Mouse (Mus musculus) CH12.LX (cell line): ENCODE data around the gene Ddx27. TPM values are rescaled to one million over a fixed set of nuclear protein-coding genes. Genes with fewer than 3 reads are reported as not detected.

Experiments
- DNase-seq: peaks from one replicate; pipeline ENCODE4 v3.0.0-alpha.2; 2013; ENCODE audit errors: extremely low read depth
- H3K27ac ChIP-seq: 2 replicates; pipeline ENCODE4 v1.5.1; 2012; ENCODE audit warnings: low read depth, mild to moderate bottlenecking, control low read depth, moderate library complexity; ENCODE audit not compliant: insufficient read depth
- H3K27me3 ChIP-seq: replicated peaks from 2 replicates; pipeline ENCODE3; 2012; ENCODE audit warnings: inconsistent platforms
- H3K36me3 ChIP-seq, 2 experiments: replicated peaks in 1 of 2; 2 replicates each; pipeline versions ENCODE3 to v1.6.1; 2012; ENCODE audit warnings: inconsistent platforms in 1 of 2, low read length in 1 of 2, mild to moderate bottlenecking in 1 of 2, mixed read lengths in 1 of 2, moderate library complexity in 1 of 2; ENCODE audit not compliant: control insufficient read depth in 1 of 2, insufficient read depth in 1 of 2
- H3K4me1 ChIP-seq, 2 experiments: 2 replicates each; pipeline ENCODE4 v1.6.1; 2012; ENCODE audit warnings: inconsistent platforms in 1 of 2, moderate library complexity in 1 of 2; ENCODE audit not compliant: insufficient read depth in 2 of 2, control insufficient read depth in 1 of 2
- H3K4me2 ChIP-seq: 2 replicates; pipeline ENCODE4 v1.6.1; 2012; ENCODE audit warnings: low read depth, mild to moderate bottlenecking, control low read depth; ENCODE audit not compliant: poor library complexity, insufficient read depth, severe bottlenecking
- H3K4me3 ChIP-seq, 3 experiments: fragments of 150-350 bp in 1 of 3; sonication (generic) in 1 of 3; replicated peaks in 1 of 3; 2 replicates each; pipeline versions ENCODE3 to v1.5.1; 2011 to 2012; ENCODE audit warnings: low read depth in 2 of 3, low read length in 2 of 3, mild to moderate bottlenecking in 2 of 3, moderate library complexity in 2 of 3, control low read depth in 1 of 3, improper control_type of control experiment in 1 of 3, inconsistent platforms in 1 of 3, mixed read lengths in 1 of 3; ENCODE audit not compliant: poor library complexity in 1 of 3
- H3K79me2 ChIP-seq: replicated peaks from 2 replicates; pipeline ENCODE4 v1.6.1; 2012; ENCODE audit warnings: mild to moderate bottlenecking, moderate library complexity; ENCODE audit not compliant: control insufficient read depth, poor library complexity, insufficient read depth, severe bottlenecking; ENCODE audit errors: extremely low read depth
- H3K9ac ChIP-seq: 2 replicates; pipeline ENCODE4 v1.6.1; 2012; ENCODE audit warnings: low read depth, mild to moderate bottlenecking, control low read depth, moderate library complexity; ENCODE audit not compliant: insufficient read depth
- H3K9me3 ChIP-seq: replicated peaks from 2 replicates; pipeline ENCODE3; 2012; ENCODE audit warnings: low read length, inconsistent platforms, mixed read lengths
- BHLHE40 ChIP-seq: IDR thresholded peaks from 2 replicates; pipeline ENCODE4 v1.6.1; 2011; ENCODE audit warnings: mild to moderate bottlenecking, low read depth, low read length, improper control_type of control experiment
- CHD1 ChIP-seq: IDR thresholded peaks from 2 replicates; pipeline ENCODE4 v1.6.1; 2012; ENCODE audit warnings: low read depth, low read length, improper control_type of control experiment, inconsistent platforms
- CHD2 ChIP-seq: IDR thresholded peaks from 2 replicates; pipeline ENCODE4 v1.6.1; 2011; ENCODE audit warnings: low read length, improper control_type of control experiment
- CTCF ChIP-seq, 2 experiments: IDR thresholded peaks in 1 of 2; conservative IDR thresholded peaks in 1 of 2; 2 replicates each; pipeline ENCODE4 v1.5.1; 2011 to 2012; ENCODE audit warnings: low read depth in 2 of 2, low read length in 2 of 2, improper control_type of control experiment in 1 of 2, inconsistent platforms in 1 of 2, mild to moderate bottlenecking in 1 of 2, moderate library complexity in 1 of 2
- E2F4 ChIP-seq: IDR thresholded peaks from 2 replicates; pipeline ENCODE4 v1.6.1; 2011; ENCODE audit warnings: low read depth, low read length, improper control_type of control experiment; ENCODE audit not compliant: insufficient replicate concordance
- ETS1 ChIP-seq: conservative IDR thresholded peaks from 2 replicates; pipeline ENCODE4 v1.6.1; 2012; ENCODE audit warnings: low read depth, mild to moderate bottlenecking, inconsistent platforms, low read length, improper control_type of control experiment, moderate library complexity
- HCFC1 ChIP-seq: IDR thresholded peaks from 2 replicates; pipeline ENCODE4 v1.6.1; 2012; ENCODE audit warnings: low read depth, mild to moderate bottlenecking, inconsistent platforms, low read length, improper control_type of control experiment
- IRF4 ChIP-seq: IDR thresholded peaks from 2 replicates; pipeline ENCODE4 v1.6.1; 2014; ENCODE audit warnings: low read depth, mild to moderate bottlenecking, inconsistent platforms, low read length, improper control_type of control experiment
- JUN ChIP-seq: IDR thresholded peaks from 2 replicates; pipeline ENCODE4 v1.6.1; 2011; ENCODE audit warnings: low read depth, mild to moderate bottlenecking, low read length, improper control_type of control experiment, moderate library complexity; ENCODE audit not compliant: insufficient read depth
- JUND ChIP-seq: conservative IDR thresholded peaks from 2 replicates; pipeline ENCODE4 v1.6.1; 2011; ENCODE audit warnings: low read depth, low read length, improper control_type of control experiment
- KAT2A ChIP-seq: IDR thresholded peaks from 2 replicates; pipeline ENCODE4 v1.6.1; 2012; ENCODE audit warnings: low read length, improper control_type of control experiment, inconsistent platforms; ENCODE audit not compliant: insufficient replicate concordance
- MAFK ChIP-seq: IDR thresholded peaks from 2 replicates; pipeline ENCODE4 v1.6.1; 2011; ENCODE audit warnings: low read length, improper control_type of control experiment; ENCODE audit not compliant: insufficient replicate concordance
- MAX ChIP-seq: IDR thresholded peaks from 2 replicates; pipeline ENCODE4 v1.6.1; 2011; ENCODE audit warnings: low read length, improper control_type of control experiment
- MAZ ChIP-seq: IDR thresholded peaks from 2 replicates; pipeline ENCODE4 v1.6.1; 2012; ENCODE audit warnings: low read depth, mild to moderate bottlenecking, inconsistent platforms, low read length, improper control_type of control experiment, moderate library complexity
- MEF2A ChIP-seq: IDR thresholded peaks from 2 replicates; pipeline ENCODE4 v1.6.1; 2014; ENCODE audit warnings: low read depth, mild to moderate bottlenecking, inconsistent platforms, low read length, improper control_type of control experiment, borderline replicate concordance
- MXI1 ChIP-seq: IDR thresholded peaks from 2 replicates; pipeline ENCODE4 v1.6.1; 2011; ENCODE audit warnings: mild to moderate bottlenecking, low read depth, low read length, improper control_type of control experiment
- NELFE ChIP-seq: IDR thresholded peaks from 2 replicates; pipeline ENCODE4 v1.6.1; 2011; ENCODE audit warnings: low read depth, low read length, improper control_type of control experiment
- NRF1 ChIP-seq: IDR thresholded peaks from 2 replicates; pipeline ENCODE4 v1.6.1; 2014; ENCODE audit warnings: low read depth, mild to moderate bottlenecking, inconsistent platforms, low read length, improper control_type of control experiment, moderate library complexity
- POLR2A ChIP-seq: IDR thresholded peaks from 2 replicates; pipeline ENCODE4 v1.6.1; 2011; ENCODE audit warnings: low read depth, mild to moderate bottlenecking, improper control_type of control experiment, low read length
- POLR2AphosphoS2 ChIP-seq: IDR thresholded peaks from 2 replicates; pipeline ENCODE4 v1.6.1; 2011; ENCODE audit warnings: low read depth, low read length, improper control_type of control experiment
- RAD21 ChIP-seq: IDR thresholded peaks from 2 replicates; pipeline ENCODE4 v1.6.1; 2011; ENCODE audit warnings: low read depth, mild to moderate bottlenecking, low read length, improper control_type of control experiment, moderate library complexity
- RCOR1 ChIP-seq: conservative IDR thresholded peaks from 2 replicates; pipeline ENCODE4 v1.6.1; 2012; ENCODE audit warnings: low read depth, mild to moderate bottlenecking, inconsistent platforms, low read length, improper control_type of control experiment
- SIN3A ChIP-seq: IDR thresholded peaks from 2 replicates; pipeline ENCODE4 v1.6.1; 2012; ENCODE audit warnings: low read length, improper control_type of control experiment, inconsistent platforms
- SMC3 ChIP-seq: IDR thresholded peaks from 2 replicates; pipeline ENCODE4 v1.6.1; 2011; ENCODE audit warnings: low read depth, low read length, improper control_type of control experiment
- TBP ChIP-seq: conservative IDR thresholded peaks from 2 replicates; pipeline ENCODE4 v1.6.1; 2011; ENCODE audit warnings: low read depth, low read length, improper control_type of control experiment
- TCF12 ChIP-seq: IDR thresholded peaks from 2 replicates; pipeline ENCODE4 v1.6.1; 2014; ENCODE audit warnings: low read depth, mild to moderate bottlenecking, inconsistent platforms, low read length, improper control_type of control experiment
- USF1 ChIP-seq: IDR thresholded peaks from 2 replicates; pipeline ENCODE4 v1.6.1; 2014; ENCODE audit warnings: low read depth, mild to moderate bottlenecking, inconsistent platforms, low read length, improper control_type of control experiment
- ZKSCAN1 ChIP-seq: IDR thresholded peaks from 2 replicates; pipeline ENCODE4 v1.6.1; 2012; ENCODE audit warnings: low read depth, inconsistent platforms, low read length, improper control_type of control experiment, borderline replicate concordance
- ZMIZ1 ChIP-seq: IDR thresholded peaks from 2 replicates; pipeline ENCODE4 v1.6.1; 2012; ENCODE audit warnings: low read depth, mild to moderate bottlenecking, inconsistent platforms, low read length, improper control_type of control experiment
- dilution Hi-C: fragments of 300-500 bp; cut with MboI; formaldehyde crosslinking; loops from 2 replicates; pipeline ENCODE4 v1.14.3; 2020; ENCODE audit warnings: low sequenced_read_pairs; ENCODE audit not compliant: extremely low pct_unique_long_range_greater_than_20kb, extremely low pct_ligation_motif_present
- in situ Hi-C: fragments of 300-500 bp; cut with MboI; formaldehyde crosslinking; loops from 3 replicates; pipeline ENCODE4 v1.14.3; 2019; ENCODE audit warnings: low sequenced_read_pairs, low pct_ligation_motif_present, low pct_unique_long_range_greater_than_20kb, mixed read lengths
- polyA plus RNA-seq: library from polyadenylated mRNA; unstranded; fragments of >175 nt; gene quantifications from 2 replicates; pipeline ENCODE4 v1.2.1, GENCODE M21; 2012; ENCODE audit warnings: low read depth; ENCODE audit not compliant: insufficient read length
- total RNA-seq, 2 experiments: library from RNA; depleted of rRNA; stranded (reverse); fragments of 300-350 nt in 1 of 2; fragments of >200 nt in 1 of 2; gene quantifications; 2 replicates each; pipeline ENCODE4 v1.2.3; 2012 to 2014

The Ddx27 gene
- total and polyA plus RNA-seq, 3 experiments: 139 to 224 (median 157) TPM

DNA sequence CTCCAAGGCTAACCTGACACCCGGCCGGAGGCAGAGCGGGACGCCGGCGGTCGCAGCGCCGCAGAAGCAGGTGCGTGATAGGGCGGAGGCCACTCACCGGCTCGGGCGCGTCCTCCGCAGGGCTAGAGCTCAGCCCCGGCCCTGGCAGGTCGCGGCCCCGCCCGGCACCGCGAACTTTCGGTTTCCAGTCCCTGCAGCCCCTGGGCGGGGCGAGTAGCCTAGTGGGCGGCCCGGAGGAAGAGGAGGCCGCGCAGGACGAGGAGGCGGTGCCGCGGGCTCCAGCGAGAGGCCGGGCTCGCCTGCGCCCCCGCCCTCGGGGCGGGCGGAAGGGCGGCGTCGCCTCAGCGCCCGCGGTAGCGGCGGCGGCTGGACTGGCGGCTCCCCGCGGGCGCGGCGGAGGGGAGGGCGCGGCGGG is 47.5 kb downstream of the Ddx27 start:
- peak; percentile 93 for DNase-seq
- Histone ChIP-seq H3K9ac (peak overlapping the region; percentile 82), H3K4me1 (peaks cover 2 to 45% of the 10 kb centered on the region in 2 experiments; a peak in 2 of 4 replicates), H3K27ac (peak overlapping the region; percentile 51), H3K36me3 (peaks cover 23 to 40% of the 10 kb centered on the region in 2 experiments), H3K79me2 (peaks cover 29% of the 10 kb centered on the region), H3K27me3 (no peaks in the 10 kb centered on the region), H3K4me3 (peak overlapping the region; percentile 82 to 91 (median 86)), H3K9me3 (no peaks in the 10 kb centered on the region), H3K4me2 (no peak overlapping the region)
- TF ChIP-seq IRF4 (peak; percentile 80), MXI1 (peak; percentile 71; the same call in 1 of the 2 replicates), SMC3 (no peak), NELFE (0 out of 2 replicates have a peak, but pooled peaks have one; percentile 47), MAZ (0 out of 2 replicates have a peak, but pooled peaks have one; percentile 29), TCF12 (peak; percentile 52; the same call in 1 of the 2 replicates), POLR2AphosphoS2 (no peak)
- in situ Hi-C loops (loop anchor here (10.0 kb wide), 2 partner anchors 362 to 422 kb away; partner anchors contain the start of gene Slc9a8), dilution Hi-C loops (no loop called here)

DNA sequence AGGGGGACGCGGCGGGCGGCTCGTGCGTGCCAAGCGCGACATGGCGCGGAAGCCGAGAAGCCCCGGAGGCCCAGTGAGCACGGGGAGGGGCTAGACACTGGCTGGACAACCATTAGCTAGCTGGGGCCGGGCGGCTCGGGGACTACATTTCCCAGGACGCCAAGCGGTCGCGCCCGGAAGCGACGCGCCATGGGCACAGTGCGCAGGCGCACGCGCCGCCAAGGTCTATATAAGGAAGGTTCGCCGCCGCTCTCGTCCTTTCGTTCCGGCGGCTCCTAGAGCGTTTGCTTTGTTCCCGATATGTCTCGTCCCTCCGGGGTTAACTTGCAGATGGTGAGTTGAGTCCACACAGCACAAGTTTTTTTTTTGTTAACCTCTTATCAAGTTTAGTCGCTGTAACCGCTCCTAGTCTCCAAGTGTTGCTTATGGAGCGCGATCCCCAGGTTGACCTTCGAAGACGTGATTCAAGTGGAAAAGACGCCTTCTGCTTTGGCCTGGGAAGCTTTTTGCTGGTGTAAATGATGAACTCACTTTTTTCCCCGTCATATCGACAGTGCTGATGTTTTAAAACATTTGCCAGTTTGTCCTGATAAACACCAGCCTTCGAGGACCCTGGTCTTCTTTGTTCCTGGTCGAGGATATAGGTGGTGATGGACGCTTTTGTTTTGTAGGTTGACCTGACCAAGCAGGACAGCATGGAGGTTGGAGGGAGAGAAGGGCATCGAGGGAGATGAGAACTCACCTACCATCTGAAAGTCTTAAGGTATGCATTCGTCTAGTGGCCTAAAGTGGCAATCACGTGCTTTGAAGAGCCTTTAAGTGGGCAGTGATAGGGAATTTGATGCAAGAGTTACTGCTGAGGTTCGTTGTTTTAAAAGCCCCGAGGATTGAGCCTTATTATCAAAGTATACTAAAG is 48.2 kb downstream of the Ddx27 start, which contains the start of gene Znfx1:
TSS of gene Znfx1 (minus strand) at position 51 of the 916 bp plus-strand sequence.
- in situ Hi-C loops: loop anchor here (10.0 kb wide), 2 partner anchors 362 to 422 kb away; partner anchors contain the start of gene Slc9a8
- peak within 1 kb of the TSS; percentile 82 to 91 (median 86) for H3K4me3 ChIP-seq
- peak within 1 kb of the TSS; percentile 94 for H3K9ac ChIP-seq
- peak; percentile 94 for DNase-seq
- H3K79me2 ChIP-seq: peaks cover 29% of the 10 kb centered on the region
- peaks cover 20 to 36% of the 10 kb centered on the region in 2 experiments for H3K36me3 ChIP-seq
- dilution Hi-C loops: no loop called here
- peaks cover 2 to 47% of the 10 kb centered on the region in 2 experiments; a peak in 2 of 4 replicates for H3K4me1 ChIP-seq
- H3K4me2 ChIP-seq: peak within 1 kb of the TSS; percentile 97
- H3K9me3 ChIP-seq: no peaks in the 10 kb centered on the region
- H3K27ac ChIP-seq: peak within 1 kb of the TSS; percentile 51
- no peaks in the 10 kb centered on the region for H3K27me3 ChIP-seq
- TF ChIP-seq TBP (peak; percentile 99), POLR2A (peak; percentile 100), ZKSCAN1 (no peak), CTCF (conservative IDR thresholded peaks at IDR 0.05 in 1 of 2, IDR thresholded peaks at IDR 0.05 in 1 of 2; ENCODE audit: low read depth in 2 of 2, low read length in 2 of 2) (no peak), MAFK (no peak), BHLHE40 (peak; percentile 17; the same call in 1 of the 2 replicates), NRF1 (peak; percentile 97), MEF2A (peak; percentile 75), JUN (no peak), ZMIZ1 (peak; percentile 100), HCFC1 (peak; percentile 98), ETS1 (no peak), POLR2AphosphoS2 (peak; percentile 99), MAX (peak; percentile 75), CHD1 (peak; percentile 96), NELFE (peak; percentile 100), KAT2A (peak; percentile 97), JUND (no peak), E2F4 (no peak), MXI1 (peak; percentile 42; the same call in 1 of the 2 replicates), RCOR1 (peak; percentile 36; the same call in 1 of the 2 replicates), SIN3A (peak; percentile 73), USF1 (no peak), RAD21 (no peak), CHD2 (0 out of 2 replicates have a peak, but pooled peaks have one; percentile 11)
